Mouse (Mus musculus) liver, postnatal 0 days (tissue): Measurements from ENCODE around the gene Usp36.

ENCODE experiments used
- CTCF ChIP-seq: sonication (generic); IDR thresholded peaks from 2 replicates; pipeline ENCODE4 v1.5.1; 2016; ENCODE audit warnings: antibody characterized with exemption, low read depth
- EP300 ChIP-seq: IDR thresholded peaks from 2 replicates; pipeline ENCODE4 v1.6.1; 2016; ENCODE audit warnings: antibody characterized with exemption, low read depth, mild to moderate bottlenecking

- TF ChIP-seq CTCF (no peak), EP300 (no peak)
Measured at GRCm38 (mm10) chr11:118337491-118338168, 47.6 kb upstream of the Usp36 start.
